Mouse (Mus musculus) ES-Bruce4 (cell line): ENCODE measurements around the gene Ovca2. TPM values are rescaled to one million over a fixed set of nuclear protein-coding genes. Genes with fewer than 3 reads are reported as not detected.
A peak's percentile ranks its signal among the peaks of the same experiment; 100 is the strongest.

Experiments used
- H3K27ac ChIP-seq: 2 replicates; pipeline ENCODE4 v1.5.1; 2012; ENCODE audit warnings: low read length, inconsistent platforms; ENCODE audit not compliant: insufficient read depth
- H3K27me3 ChIP-seq: 2 replicates; pipeline ENCODE4 v1.6.1; 2012; ENCODE audit warnings: mild to moderate bottlenecking, low read length, inconsistent platforms; ENCODE audit not compliant: control insufficient read depth, poor library complexity, insufficient read depth, severe bottlenecking
- H3K36me3 ChIP-seq: 2 replicates; pipeline ENCODE4 v1.6.1; 2012; ENCODE audit warnings: inconsistent platforms, mild to moderate bottlenecking, low read length, moderate library complexity; ENCODE audit not compliant: control insufficient read depth, poor library complexity, insufficient read depth, severe bottlenecking
- H3K4me1 ChIP-seq: one replicate; pipeline ENCODE4 v1.8.1; 2011; ENCODE audit warnings: low read length; ENCODE audit not compliant: control insufficient read depth, insufficient read depth
- H3K4me3 ChIP-seq: 2 replicates; pipeline ENCODE4 v1.5.1; 2011; ENCODE audit warnings: low read depth, mild to moderate bottlenecking, low read length
- H3K9ac ChIP-seq: 2 replicates; pipeline ENCODE4 v1.6.1; 2012; ENCODE audit warnings: low read depth, mild to moderate bottlenecking, inconsistent platforms; ENCODE audit not compliant: poor library complexity, severe bottlenecking
- H3K9me3 ChIP-seq: replicated peaks from 2 replicates; pipeline ENCODE4 v1.6.1; 2012; ENCODE audit warnings: mild to moderate bottlenecking, low read length, inconsistent platforms; ENCODE audit not compliant: control insufficient read depth, poor library complexity, insufficient read depth, severe bottlenecking
- CTCF ChIP-seq: IDR thresholded peaks from one replicate; pipeline ENCODE4 v1.8.1; 2011; ENCODE audit warnings: low read depth, low read length
- EP300 ChIP-seq: IDR thresholded peaks from 2 replicates; pipeline ENCODE4 v1.6.1; 2011; ENCODE audit warnings: low read depth, low read length; ENCODE audit not compliant: insufficient read depth
- POLR2A ChIP-seq: IDR thresholded peaks from one replicate; pipeline ENCODE4 v1.8.1; 2011; ENCODE audit warnings: low read length; ENCODE audit not compliant: insufficient read depth
- polyA plus RNA-seq: library from polyadenylated mRNA; stranded (reverse); fragments of >200 nt; gene quantifications from 2 replicates; pipeline ENCODE4 v1.2.4, GENCODE M21; 2011; ENCODE audit warnings: low read depth; ENCODE audit not compliant: missing spikeins, insufficient read depth, insufficient read length

The Ovca2 gene
- polyA plus RNA-seq, 1 experiment = 13.1 TPM

GRCm38 (mm10) chr11:75169405-75170080 lies 9.1 kb downstream of the Ovca2 start, which contains the start of gene Hic1:
Gene Hic1, minus strand, starts transcription at chr11:75169519.
- H3K4me3 ChIP-seq = peak within 1 kb of the TSS; percentile 53
- peaks cover 39% of the 10 kb centered on the region for H3K27me3 ChIP-seq
- H3K9ac ChIP-seq = peak within 1 kb of the TSS; percentile 71
- H3K36me3 ChIP-seq = no peaks in the 10 kb centered on the region
- no peak for TF ChIP-seq EP300
- TF ChIP-seq POLR2A = no peak
- no peak for TF ChIP-seq CTCF
- H3K4me1 ChIP-seq = peaks cover 2% of the 10 kb centered on the region
- no peak within 1 kb of the TSS for H3K27ac ChIP-seq
- no peaks in the 10 kb centered on the region for H3K9me3 ChIP-seq

GRCm38 (mm10) chr11:75168590-75169361 lies 9.9 kb downstream of the Ovca2 start:
- no peak for TF ChIP-seq EP300
- peak; percentile 92 for TF ChIP-seq CTCF

GRCm38 (mm10) chr11:75167643-75168589 lies 10.7 kb downstream of the Ovca2 start:
- Histone ChIP-seq H3K27me3 (peaks cover 39% of the 10 kb centered on the region), H3K4me3 (peak overlapping the region; percentile 34), H3K36me3 (no peaks in the 10 kb centered on the region), H3K27ac (no peak overlapping the region), H3K4me1 (peaks cover 2% of the 10 kb centered on the region), H3K9me3 (no peaks in the 10 kb centered on the region), H3K9ac (peak overlapping the region; percentile 71)
- TF ChIP-seq CTCF = no peak
- no peak for TF ChIP-seq EP300

More at GRCm38 (mm10) chr11:75168590-75169361, 9.9 kb downstream of the Ovca2 start:
- Histone ChIP-seq H3K4me3 (peak overlapping the region; percentile 44), H3K9ac (peak overlapping the region; percentile 71), H3K27me3 (peaks cover 39% of the 10 kb centered on the region), H3K4me1 (peaks cover 2% of the 10 kb centered on the region), H3K36me3 (no peaks in the 10 kb centered on the region), H3K27ac (no peak overlapping the region), H3K9me3 (no peaks in the 10 kb centered on the region)

GRCm38 (mm10) chr11:75166861-75167642 lies 11.6 kb downstream of the Ovca2 start:
- Histone ChIP-seq H3K9ac (peak overlapping the region; percentile 38), H3K9me3 (no peaks in the 10 kb centered on the region), H3K4me3 (peak overlapping the region; percentile 34), H3K4me1 (peaks cover 2% of the 10 kb centered on the region), H3K36me3 (no peaks in the 10 kb centered on the region), H3K27me3 (peaks cover 34% of the 10 kb centered on the region), H3K27ac (no peak overlapping the region)
- TF ChIP-seq CTCF = no peak
- TF ChIP-seq POLR2A = no peak
- TF ChIP-seq EP300 = no peak

GRCm38 (mm10) chr11:75166193-75166842 lies 12.3 kb downstream of the Ovca2 start:
- peaks cover 2% of the 10 kb centered on the region for H3K4me1 ChIP-seq
- H3K36me3 ChIP-seq = no peaks in the 10 kb centered on the region
- no peak overlapping the region for H3K27ac ChIP-seq
- TF ChIP-seq CTCF = no peak
- no peak for TF ChIP-seq EP300
- H3K27me3 ChIP-seq = peaks cover 32% of the 10 kb centered on the region
- peak overlapping the region; percentile 35 for H3K4me3 ChIP-seq
- peak overlapping the region; percentile 38 for H3K9ac ChIP-seq
- H3K9me3 ChIP-seq = no peaks in the 10 kb centered on the region
